Mouse (Mus musculus): ENCODE measurements at regions not wholly inside any gene's neighbourhood (a gene's known extent, or its start where the extent isn't known, plus 50 kb on each side); places are given as distances from the start of the nearest gene placed in this dataset.
"Not testable (repeated sequence)": the region's sequence is repeated elsewhere in the genome, so short reads cannot be mapped to it uniquely, and the experiment has no call there.

GRCm38 (mm10) chr14:14478159-14478558, 77.1 kb downstream of the Olfr721-ps1 start:
- ATAC-seq (ENCODE audit: extremely low read depth, insufficient number of reproducible peaks, low FRiP score, poor library complexity, severe bottlenecking) = not testable (repeated sequence)

- ATAC-seq (ENCODE audit: extremely low read depth, insufficient number of reproducible peaks, low FRiP score, poor library complexity, severe bottlenecking) = peak; percentile 56; the same call in 1 of the 2 replicates
Observed at GRCm38 (mm10) chr14:14481840-14482239, 80.7 kb downstream of the Olfr721-ps1 start.

GRCm38 (mm10) chr14:14486356-14486755, 85.3 kb downstream of the Olfr721-ps1 start:
- no peak for ATAC-seq (ENCODE audit: extremely low read depth, insufficient number of reproducible peaks, low FRiP score, poor library complexity, severe bottlenecking)

- ATAC-seq (ENCODE audit: extremely low read depth, insufficient number of reproducible peaks, low FRiP score, poor library complexity, severe bottlenecking) = no peak
Observed at GRCm38 (mm10) chr14:14490501-14490900, 89.4 kb downstream of the Olfr721-ps1 start.

- ATAC-seq (ENCODE audit: extremely low read depth, insufficient number of reproducible peaks, low FRiP score, poor library complexity, severe bottlenecking) = no peak
Observed at GRCm38 (mm10) chr14:14492041-14492440, 90.9 kb downstream of the Olfr721-ps1 start.

- no peak for ATAC-seq (ENCODE audit: extremely low read depth, insufficient number of reproducible peaks, low FRiP score, poor library complexity, severe bottlenecking)
Observed at GRCm38 (mm10) chr14:14511927-14512326, 110.8 kb downstream of the Olfr721-ps1 start.

- ATAC-seq (ENCODE audit: extremely low read depth, insufficient number of reproducible peaks, low FRiP score, poor library complexity, severe bottlenecking) = peak; percentile 48; the same call in 1 of the 2 replicates
Observed at GRCm38 (mm10) chr14:14513056-14513455, 112.0 kb downstream of the Olfr721-ps1 start.

GRCm38 (mm10) chr14:14513498-14513897, 112.4 kb downstream of the Olfr721-ps1 start:
- ATAC-seq (ENCODE audit: extremely low read depth, insufficient number of reproducible peaks, low FRiP score, poor library complexity, severe bottlenecking) = no peak

- no peak for ATAC-seq (ENCODE audit: extremely low read depth, insufficient number of reproducible peaks, low FRiP score, poor library complexity, severe bottlenecking)
Observed at GRCm38 (mm10) chr14:14514440-14515172, 113.5 kb downstream of the Olfr721-ps1 start.

GRCm38 (mm10) chr14:14515363-14515762, 114.3 kb downstream of the Olfr721-ps1 start:
- ATAC-seq (ENCODE audit: extremely low read depth, insufficient number of reproducible peaks, low FRiP score, poor library complexity, severe bottlenecking) = no peak

- no peak for ATAC-seq (ENCODE audit: extremely low read depth, insufficient number of reproducible peaks, low FRiP score, poor library complexity, severe bottlenecking)
Observed at GRCm38 (mm10) chr14:14515918-14516317, 114.8 kb downstream of the Olfr721-ps1 start.

GRCm38 (mm10) chr14:14518027-14518426, 116.9 kb downstream of the Olfr721-ps1 start:
- ATAC-seq (ENCODE audit: extremely low read depth, insufficient number of reproducible peaks, low FRiP score, poor library complexity, severe bottlenecking) = no peak

GRCm38 (mm10) chr14:14518841-14519240, 117.7 kb downstream of the Olfr721-ps1 start:
- no peak for ATAC-seq (ENCODE audit: extremely low read depth, insufficient number of reproducible peaks, low FRiP score, poor library complexity, severe bottlenecking)

- no peak for ATAC-seq (ENCODE audit: extremely low read depth, insufficient number of reproducible peaks, low FRiP score, poor library complexity, severe bottlenecking)
Observed at GRCm38 (mm10) chr14:14520195-14520594, 119.1 kb downstream of the Olfr721-ps1 start.

GRCm38 (mm10) chr14:14521331-14521730, 120.2 kb downstream of the Olfr721-ps1 start:
- ATAC-seq (ENCODE audit: extremely low read depth, insufficient number of reproducible peaks, low FRiP score, poor library complexity, severe bottlenecking) = not testable (repeated sequence)

GRCm38 (mm10) chr14:14525225-14525624, 124.1 kb downstream of the Olfr721-ps1 start:
- peak; percentile 68; the same call in 1 of the 2 replicates for ATAC-seq (ENCODE audit: extremely low read depth, insufficient number of reproducible peaks, low FRiP score, poor library complexity, severe bottlenecking)

GRCm38 (mm10) chr14:14528437-14528836, 127.3 kb downstream of the Olfr721-ps1 start:
- ATAC-seq (ENCODE audit: extremely low read depth, insufficient number of reproducible peaks, low FRiP score, poor library complexity, severe bottlenecking) = no peak

GRCm38 (mm10) chr14:14541206-14541605, 140.1 kb downstream of the Olfr721-ps1 start:
- peak; percentile 86; the same call in 1 of the 2 replicates for ATAC-seq (ENCODE audit: extremely low read depth, insufficient number of reproducible peaks, low FRiP score, poor library complexity, severe bottlenecking)

GRCm38 (mm10) chr14:14541705-14542104, 140.6 kb downstream of the Olfr721-ps1 start:
- no peak for ATAC-seq (ENCODE audit: extremely low read depth, insufficient number of reproducible peaks, low FRiP score, poor library complexity, severe bottlenecking)

GRCm38 (mm10) chr14:14544236-14544635, 143.1 kb downstream of the Olfr721-ps1 start:
- no peak for ATAC-seq (ENCODE audit: extremely low read depth, insufficient number of reproducible peaks, low FRiP score, poor library complexity, severe bottlenecking)

GRCm38 (mm10) chr14:14552201-14552600, 149.9 kb upstream of the Slc4a7 start:
- ATAC-seq (ENCODE audit: extremely low read depth, insufficient number of reproducible peaks, low FRiP score, poor library complexity, severe bottlenecking) = no peak

Data from neutrophil, adult 5-6 weeks (primary cell).